Mouse (Mus musculus) natural killer cell, adult 2 months (primary cell): ENCODE results near the gene Fignl2.
"Not testable (repeated sequence)": the region's sequence is repeated elsewhere in the genome, so short reads cannot be mapped to it uniquely, and the experiment has no call there.

ENCODE experiments used
- DNase-seq, 2 experiments: peaks; one replicate each; pipeline ENCODE4 v3.0.0; 2022; ENCODE audit warnings: low spot score in 2 of 2

The Fignl2 gene

DNA sequence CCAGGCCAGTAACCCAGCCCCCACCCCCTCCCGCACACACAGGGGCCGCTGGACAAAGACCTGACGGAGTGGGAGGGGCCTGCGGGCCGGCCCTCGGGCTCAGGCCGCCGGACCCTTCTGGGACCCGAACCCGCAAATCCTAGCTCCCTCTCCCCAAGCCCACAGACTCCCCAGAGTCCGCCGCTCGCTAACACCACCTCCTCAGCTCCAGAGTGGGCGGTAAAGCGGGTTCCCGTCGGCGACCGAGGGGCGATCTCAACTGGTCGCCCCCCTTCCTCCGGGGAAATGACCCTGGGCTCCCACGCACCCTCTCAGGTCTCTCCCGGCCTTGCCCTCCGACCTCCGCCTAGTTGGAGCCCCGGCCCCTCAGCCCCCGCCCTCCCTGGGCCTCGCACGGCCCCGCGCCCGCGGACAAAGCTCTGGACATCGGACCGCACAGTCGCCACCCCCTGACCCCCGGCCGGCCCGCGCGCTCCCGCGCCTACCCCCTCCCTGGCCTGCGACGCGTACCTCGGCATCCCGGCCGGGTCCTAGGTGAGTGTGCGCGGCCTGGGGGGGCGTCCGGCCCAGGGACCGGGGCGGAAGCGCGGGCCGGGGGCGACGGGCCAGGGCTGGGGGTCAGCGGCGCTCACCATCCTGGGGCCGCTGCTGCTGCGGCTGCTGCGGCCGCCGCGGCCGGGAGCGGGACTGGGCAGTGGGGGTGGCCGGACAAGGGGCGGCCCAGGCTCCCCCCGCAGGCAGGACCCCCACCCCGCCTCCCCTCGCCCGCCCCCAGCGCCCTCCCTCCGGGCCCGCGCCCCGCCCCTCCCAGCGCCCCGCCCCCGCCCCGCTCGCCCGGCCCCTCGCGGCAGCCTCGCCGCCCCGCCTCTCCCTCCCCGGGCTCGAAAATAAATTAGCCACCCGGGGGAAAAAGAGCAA lies at the start of gene Fignl2:
Gene Fignl2 (minus strand): TSS at position 755 of the 918 bp plus-strand sequence.
- DNase-seq, result no peak

GRCm38 (mm10) chr15:101126876-101127544 lies 48.6 kb upstream of the Fignl2 start:
- no peak for DNase-seq

DNA sequence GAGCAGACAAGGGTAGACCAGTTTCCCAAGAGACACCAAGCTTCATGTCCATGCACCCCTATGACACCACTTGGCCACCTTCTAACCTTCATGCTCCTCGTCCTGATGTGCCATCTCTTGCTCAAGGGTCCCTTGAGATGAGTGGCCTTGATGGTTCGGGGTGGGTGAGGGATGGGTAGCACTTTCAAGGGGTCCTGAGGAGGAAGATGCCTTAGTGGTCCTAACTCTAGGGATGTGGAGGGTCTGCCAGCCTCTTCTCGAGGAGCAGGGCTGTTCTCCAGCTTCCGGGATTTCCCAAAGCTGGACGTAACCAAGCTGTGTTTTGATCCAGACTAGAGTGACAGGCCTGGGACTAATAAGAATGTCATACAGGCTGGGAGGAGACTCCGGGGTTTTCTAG lies 47.2 kb upstream of the Fignl2 start:
- no peak for DNase-seq

GRCm38 (mm10) chr15:101123202-101123601 lies 44.8 kb upstream of the Fignl2 start:
- DNase-seq, result no peak

DNA sequence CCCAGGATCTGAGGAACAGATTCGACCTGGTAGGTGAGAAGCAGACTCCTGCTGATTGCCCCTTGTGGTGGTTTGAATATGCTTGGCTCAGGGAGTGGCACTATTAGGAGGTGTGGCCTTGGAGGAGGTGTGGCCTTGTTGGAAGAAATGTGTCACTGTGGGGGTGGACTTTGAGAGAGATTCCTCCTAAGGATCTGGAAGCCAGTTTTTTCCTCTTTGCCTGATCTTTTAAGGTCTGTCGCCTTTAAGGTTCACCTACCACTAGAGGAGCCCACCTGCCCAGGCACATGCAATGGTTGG lies 43.9 kb upstream of the Fignl2 start:
- DNase-seq, result no peak

GRCm38 (mm10) chr15:101121411-101122289 lies 43.3 kb upstream of the Fignl2 start:
- DNase-seq, result no peak

DNA sequence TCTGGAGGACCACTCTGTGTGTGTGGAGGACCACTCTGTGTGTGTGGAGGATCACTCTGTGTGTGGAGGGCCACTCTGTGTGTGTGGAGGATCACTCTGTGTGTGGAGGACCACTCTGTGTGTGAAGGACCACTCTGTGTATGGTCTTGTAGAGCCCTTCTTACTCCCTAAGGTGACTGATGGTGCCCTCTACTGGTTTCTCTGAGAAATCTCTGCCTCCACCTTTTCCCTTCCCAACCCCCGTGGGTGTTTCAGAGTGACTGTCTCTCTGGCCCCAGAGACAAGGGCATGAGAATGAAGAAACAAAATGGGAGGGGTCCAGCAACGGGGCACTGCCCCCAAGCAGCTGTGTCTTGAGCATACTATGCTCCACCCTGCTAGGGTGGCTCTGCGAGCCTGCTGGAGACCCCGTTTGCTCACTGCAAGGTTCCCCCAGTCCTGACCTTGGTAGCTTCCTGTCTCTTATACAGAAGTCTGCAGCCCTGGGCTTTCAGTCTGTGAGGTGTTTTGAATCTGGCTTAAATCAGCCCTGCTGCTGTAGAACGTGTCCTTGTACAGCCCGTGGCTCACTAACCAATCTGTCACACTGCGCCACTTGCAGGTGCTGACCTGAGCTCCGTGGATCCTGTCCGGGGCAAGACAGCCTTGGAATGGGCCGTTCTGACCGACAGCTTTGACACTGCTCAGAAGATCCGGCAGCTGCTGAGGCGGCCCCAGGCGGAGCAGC lies 40.2 kb upstream of the Fignl2 start:
- DNase-seq, result no peak

DNA sequence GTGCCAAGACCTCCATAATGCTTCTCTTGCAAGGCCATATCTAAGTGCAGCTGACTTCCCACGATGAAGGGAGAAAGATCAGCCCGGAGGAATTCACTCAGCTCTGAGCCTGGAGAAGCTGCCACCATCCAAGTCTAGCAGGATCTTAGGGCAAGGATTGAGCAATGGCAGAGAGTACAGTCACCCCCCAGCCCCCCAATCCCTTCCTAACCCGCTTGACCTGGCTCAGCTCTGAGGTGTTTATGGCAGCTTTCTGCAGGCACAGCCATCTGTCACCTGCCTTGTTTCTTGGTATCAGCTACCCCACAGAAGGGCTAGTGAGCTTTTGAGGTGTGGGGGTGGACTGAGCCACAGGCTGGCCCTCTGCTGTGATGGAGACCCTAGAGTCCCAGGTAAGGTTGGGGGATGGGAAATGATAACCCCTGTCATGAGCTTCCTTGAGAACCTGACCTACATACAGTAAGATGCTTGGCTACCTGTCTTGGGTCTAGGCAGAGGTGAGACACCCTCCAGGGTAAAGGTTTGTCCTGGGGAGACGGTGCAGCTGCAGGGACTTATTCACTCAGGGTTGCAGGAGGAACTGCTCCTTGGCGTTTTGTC lies 37.2 kb upstream of the Fignl2 start, which contains the start of gene Ankrd33:
Gene Ankrd33 (plus strand): TSS at position 245 of the 600 bp plus-strand sequence.
- no peak for DNase-seq

- DNase-seq, result not testable (repeated sequence)
These were observed 35.4 kb upstream of the Fignl2 start for GRCm38 (mm10) chr15:101113778-101114177.

GRCm38 (mm10) chr15:101113176-101113575 lies 34.8 kb upstream of the Fignl2 start:
- DNase-seq, result no peak

DNA sequence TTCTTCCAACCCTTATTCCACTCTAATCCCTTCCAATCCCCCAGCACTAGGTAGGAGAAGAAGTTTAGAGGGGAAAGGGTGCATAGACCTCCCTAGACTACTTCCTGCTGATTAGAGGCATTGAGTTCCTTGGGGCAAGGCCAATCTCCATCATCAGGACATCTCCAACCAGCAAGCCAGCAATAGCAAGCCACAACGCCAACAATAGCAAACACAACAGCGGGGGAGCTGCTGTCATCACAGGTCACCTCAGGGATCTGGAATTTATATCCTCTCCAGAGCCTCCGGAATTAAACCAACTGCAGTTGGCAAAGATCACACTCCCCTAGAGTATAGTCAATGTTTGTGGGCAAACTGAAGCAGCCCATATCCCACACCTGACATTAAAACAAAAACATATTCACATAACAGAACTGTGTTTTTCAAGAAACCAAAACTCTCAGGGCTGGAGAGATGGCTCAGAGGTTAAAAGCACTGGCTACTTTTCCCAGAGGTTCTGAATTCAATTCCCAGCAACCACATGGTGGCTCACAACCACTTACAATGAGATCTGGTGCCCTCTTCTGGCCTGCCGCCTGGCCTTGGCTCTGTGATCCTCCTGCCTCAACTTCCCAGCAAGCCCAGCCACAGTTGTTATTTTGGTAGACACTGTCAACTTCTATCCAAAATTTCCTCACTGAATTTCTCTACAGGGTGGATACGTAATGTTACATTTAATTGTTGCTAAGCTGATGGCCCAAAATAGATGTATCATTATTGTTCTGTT lies 29.7 kb upstream of the Fignl2 start:
- no peak for DNase-seq

DNA sequence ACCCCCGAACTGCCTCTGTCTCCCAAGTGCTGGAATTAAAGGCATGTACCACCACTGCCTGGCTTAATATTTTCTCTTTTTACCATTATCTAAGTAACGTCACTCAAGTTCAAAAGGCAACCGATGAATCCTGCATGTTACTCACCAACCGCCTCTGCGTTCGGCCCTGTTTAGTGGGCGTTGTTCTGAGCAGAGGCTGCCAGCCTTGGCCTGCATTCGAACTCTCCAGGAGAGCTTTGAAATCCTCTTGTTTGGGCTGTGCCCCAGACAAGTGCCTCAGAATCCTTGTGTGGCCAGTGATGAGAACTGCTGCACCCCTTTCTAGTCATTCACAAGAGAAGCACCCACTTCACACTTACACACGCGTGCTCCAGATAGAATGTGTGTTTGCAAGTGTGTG lies 27.6 kb upstream of the Fignl2 start:
- DNase-seq, result no peak

DNA sequence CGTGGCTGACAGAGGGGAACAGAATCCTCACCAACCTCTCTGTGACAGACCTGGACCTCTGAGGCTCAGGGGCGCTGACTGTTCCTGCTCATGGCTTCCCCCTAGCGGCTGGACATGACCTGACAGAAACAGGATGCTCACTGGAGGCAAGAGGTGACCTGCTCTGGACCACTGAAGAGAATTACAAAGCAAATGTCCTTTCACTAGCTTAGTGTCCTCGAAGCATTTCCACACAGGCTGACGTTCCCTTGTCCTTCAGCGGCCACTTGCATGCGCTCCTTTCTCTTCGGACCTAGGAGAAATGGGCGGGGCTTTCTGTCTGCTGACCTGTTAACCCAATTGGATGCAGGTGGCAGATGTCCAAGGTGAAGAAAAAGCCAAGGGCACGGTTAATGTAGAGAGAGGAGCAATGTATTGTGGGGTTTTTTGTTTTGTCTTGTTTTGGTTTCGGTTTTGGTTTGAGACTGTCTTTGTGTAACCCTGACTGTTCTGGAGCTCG lies 27.2 kb upstream of the Fignl2 start:
- DNase-seq, result peak; percentile 46 to 70

GRCm38 (mm10) chr15:101103605-101104304 lies 25.4 kb upstream of the Fignl2 start:
- DNase-seq, result no peak

DNA sequence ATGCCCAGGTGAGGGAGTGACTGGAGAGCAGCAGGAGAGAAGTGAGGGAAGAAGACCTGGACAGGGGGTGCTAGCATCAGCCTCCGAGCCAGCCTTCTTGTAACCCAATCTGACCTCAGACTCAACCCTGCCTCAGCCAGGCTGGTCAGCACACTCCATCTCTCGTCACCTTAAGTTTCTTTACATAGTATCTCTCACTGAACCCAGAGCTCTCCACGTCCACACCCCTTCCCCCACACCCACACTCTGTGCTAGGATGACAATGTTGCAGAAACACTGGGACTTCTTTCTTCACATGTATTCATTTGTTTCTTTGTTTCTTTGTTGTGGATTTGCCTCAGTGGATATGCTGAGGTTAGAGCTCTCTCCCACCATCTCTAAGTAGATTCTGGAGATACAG lies 22.6 kb upstream of the Fignl2 start:
- DNase-seq, result no peak

GRCm38 (mm10) chr15:101097985-101098651 lies 19.8 kb upstream of the Fignl2 start:
- no peak for DNase-seq

DNA sequence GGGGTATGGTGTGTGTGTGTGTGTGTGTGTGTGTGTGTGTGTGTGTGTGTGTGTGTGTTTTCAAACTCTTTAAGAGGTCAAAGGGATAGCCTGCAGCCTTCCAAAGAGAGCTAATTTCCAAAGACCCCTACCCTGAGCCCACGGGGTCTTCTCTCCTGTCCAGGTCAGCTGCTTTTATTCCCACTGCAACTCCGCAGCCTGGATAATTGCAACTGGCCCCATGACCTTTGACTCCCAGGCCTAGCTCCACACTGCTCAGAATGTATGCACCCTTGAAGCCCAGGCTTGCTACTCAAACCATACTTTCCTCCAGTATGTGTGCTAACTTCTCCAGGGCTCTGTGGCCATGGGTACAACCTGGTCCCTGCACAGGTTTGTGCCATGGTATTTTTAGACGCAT lies 17.0 kb upstream of the Fignl2 start:
- DNase-seq, result no peak

GRCm38 (mm10) chr15:101094979-101095378 lies 16.6 kb upstream of the Fignl2 start:
- no peak for DNase-seq

DNA sequence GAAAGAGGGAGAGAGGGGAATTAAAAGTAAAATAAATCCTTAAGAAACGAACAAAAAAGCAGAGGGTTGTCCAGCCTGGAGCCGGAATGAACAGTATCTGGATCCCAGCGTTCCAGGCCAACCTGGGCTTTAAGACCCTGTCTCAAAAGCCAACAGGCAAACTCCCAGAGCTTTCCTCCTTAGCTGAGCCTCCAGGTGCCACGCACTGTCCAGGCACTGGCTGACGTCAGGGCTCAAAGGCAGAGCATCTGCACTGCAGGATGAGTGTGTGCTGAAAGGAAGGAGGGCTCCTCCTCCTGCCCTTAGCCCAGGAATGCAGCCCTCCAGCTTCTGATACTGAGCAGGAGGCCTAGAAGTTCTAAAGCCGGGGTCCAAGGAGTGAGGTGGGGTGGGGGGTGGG lies 15.6 kb upstream of the Fignl2 start:
- no peak for DNase-seq
